Mouse (Mus musculus) liver, postnatal 0 days (tissue): ENCODE measurements at regions not wholly inside any gene's neighbourhood (a gene's known extent, or its start where the extent isn't known, plus 50 kb on each side); places are given as distances from the start of the nearest gene placed in this dataset.

ENCODE experiments used
- CTCF ChIP-seq: sonication (generic); IDR thresholded peaks from 2 replicates; pipeline ENCODE4 v1.5.1; 2016; ENCODE audit warnings: antibody characterized with exemption, low read depth
- EP300 ChIP-seq: IDR thresholded peaks from 2 replicates; pipeline ENCODE4 v1.6.1; 2016; ENCODE audit warnings: antibody characterized with exemption, low read depth, mild to moderate bottlenecking

- TF ChIP-seq CTCF (no peak), EP300 (no peak)
Observed at GRCm38 (mm10) chr15:86738776-86739175, 524.5 kb downstream of the Tbc1d22a start.
